Mouse (Mus musculus) urinary bladder, adult 18-20 months (tissue): ENCODE measurements around the gene Acot7.

ENCODE experiments used
- DNase-seq, 2 experiments: peaks; one replicate each; pipeline ENCODE4 v3.0.0; 2022; ENCODE audit warnings: low spot score in 2 of 2, mixed read lengths in 2 of 2

Gene Acot7

DNA sequence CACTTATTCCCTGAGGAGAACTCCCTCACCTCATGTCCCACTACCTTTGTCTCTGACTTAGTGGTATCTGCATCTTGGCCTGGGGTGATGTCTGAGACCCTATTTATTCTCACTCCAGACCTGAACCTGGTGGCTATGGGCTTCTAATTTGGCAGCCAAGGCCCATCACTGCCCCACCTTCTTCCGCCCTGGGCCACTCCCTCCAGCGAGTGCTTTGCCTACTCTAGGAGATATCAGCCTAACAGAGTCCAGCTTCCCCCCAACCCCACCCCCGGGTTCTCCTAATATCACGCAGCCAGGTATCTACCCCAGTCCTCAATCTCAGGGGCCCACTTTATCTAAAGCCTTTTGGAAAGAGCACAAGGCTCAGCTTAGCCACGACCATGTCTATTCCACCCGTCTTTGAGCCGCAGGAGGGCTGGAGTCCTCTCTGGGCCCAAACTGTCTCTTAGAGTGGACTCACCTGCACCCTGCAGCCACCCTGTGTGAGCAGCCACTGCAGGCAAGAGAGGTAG, 26.4 kb upstream of the Acot7 start:
- no peak for DNase-seq

DNA sequence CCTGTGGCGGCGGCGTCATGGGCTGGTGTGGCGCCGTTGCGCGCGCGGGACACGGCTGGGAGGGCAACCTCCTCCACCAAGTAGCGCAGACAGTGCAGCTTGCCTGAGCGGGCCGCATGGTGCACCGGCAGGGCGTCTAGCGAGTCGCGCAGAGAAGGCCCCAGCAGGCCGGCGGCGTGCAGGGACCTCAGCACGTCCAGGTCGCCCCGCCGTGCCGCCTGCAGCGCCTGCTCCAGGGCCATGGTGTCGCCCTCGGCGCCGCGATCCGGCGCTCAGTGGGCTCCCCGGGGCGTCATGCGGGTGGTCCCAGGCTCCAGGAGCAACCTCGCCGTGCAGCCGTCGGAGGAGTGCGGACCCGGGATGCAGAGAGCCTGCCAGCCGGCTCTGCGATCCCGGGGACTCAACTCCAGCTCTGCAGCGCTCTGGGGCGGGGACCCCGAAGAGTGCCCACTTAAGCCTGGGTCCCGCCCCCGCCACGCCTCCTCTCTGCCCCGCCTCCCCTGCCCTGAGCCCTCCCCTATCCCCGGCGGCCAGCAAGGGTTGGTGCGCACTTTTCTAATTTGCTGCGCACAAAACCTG, 25.9 kb upstream of the Acot7 start, which contains the start of gene Espn:
TSS of gene Espn (minus strand) at position 406 of the 579 bp plus-strand sequence.
- DNase-seq, result peak; percentile 59 to 62

DNA sequence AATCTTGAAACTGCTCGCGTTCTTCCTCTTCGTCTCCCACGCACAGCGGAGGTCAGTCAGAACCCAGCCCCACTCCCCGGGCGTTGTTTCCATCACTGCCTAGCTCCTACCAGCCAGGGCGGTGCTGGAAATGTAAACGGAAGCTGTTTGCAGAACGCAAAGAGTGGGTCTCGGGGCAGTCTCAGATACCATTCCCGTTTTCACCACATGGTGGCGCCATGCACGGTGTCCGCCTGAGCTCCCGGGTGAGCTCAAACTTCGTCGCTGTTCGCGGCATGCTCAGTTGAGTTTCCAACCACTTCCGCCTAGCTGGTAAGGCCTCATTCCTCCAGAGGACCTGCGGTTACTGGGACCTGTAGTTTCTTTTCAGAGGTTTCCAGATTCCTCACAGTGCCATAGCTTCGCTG, 24.2 kb upstream of the Acot7 start:
- DNase-seq, result peak; percentile 86 to 87

DNA sequence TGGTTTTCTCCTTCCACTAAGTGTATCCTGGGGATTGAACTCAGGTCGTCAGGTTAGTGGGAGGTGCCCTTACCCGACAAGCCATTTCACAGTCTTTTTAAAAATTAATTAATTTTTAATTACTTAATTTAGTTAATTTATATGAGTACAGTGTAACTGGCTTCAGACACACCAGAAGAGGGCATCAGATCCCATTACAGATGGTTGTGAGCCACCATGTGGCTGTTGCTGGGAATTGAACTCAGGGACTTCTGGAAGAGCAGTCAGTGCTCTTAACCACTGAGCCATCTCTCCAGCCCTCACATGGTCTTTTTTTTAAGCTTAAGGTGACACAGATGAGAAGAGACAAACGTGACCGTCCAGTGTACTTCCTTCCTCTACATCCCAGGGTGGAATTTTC, 22.9 kb upstream of the Acot7 start:
- DNase-seq, result no peak

DNA sequence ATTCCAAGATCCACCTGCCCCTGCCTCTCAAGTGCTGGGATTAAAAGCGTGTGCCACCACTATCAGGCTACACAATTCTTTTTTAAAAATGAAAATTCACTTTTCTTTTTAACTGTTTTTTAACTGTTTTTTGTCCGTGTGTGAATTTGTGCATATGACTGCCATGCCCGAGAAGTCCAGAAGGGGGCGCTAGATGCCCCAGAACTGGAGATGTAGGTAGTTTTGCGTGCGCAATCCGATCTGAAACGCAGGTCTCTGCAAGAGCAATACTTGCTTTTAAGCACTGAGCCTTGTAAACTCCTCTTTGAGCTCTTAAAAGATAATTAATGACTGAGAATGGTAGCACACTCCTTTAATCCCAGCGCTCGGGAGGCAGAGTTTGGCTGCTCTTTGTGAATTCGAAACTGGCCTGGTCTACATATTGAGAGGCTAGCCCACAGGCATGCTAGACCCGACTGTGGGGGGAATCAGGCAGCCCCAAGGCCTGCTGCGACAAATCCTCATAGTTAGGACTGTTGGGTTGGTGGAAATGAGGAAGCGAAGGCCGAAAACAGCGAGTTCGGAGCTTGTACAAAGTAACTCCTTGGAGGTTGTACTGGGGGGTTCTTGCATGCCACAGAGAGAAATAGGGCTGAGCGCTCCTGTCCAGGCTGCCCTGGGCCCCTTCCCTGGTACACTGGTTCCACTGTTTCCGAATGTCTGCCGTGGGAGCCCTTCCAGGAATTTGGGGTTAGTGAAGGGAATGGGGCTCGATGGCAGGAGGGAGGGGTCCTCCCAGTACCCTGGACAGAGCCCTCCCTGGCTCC, 20.0 kb upstream of the Acot7 start:
- DNase-seq, result peak in 1 of 2 experiments; percentile 47

DNA sequence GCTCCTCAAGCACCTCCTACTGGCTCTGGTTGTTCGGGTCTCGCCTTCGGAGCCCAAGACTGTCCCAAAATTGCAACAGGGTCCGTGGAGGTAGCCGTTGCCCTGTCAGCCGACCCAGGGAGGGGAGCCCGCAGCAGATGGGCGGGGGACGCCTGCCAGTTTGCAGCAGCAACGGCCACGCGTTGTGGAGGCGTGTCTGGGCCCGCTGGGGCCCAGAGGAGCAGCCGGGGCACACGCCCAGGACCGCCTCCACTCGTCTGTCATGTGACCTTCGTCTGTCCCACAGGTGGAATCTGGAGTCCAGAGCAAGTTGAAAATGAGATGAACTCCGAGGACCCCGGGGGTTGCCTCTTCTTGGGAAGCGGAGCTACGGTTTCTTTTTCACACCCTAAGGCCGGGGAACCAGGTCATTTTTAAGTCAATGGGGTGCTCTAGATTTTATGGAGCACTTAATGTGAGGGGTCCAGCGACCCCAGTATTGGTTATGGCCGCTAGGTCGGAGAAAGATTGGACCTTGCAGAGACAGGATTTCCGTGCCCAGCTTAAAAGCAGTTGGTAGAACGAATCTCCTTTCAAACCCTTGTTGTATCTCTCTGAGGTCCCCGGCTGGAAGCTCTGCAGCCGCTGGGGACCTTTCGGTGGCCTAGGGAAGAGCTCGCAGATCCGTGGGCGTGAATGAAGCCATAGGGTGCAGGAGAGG, 19.2 kb upstream of the Acot7 start, which contains the start of gene Hes2:
TSS of gene Hes2 (plus strand) at position 283 of the 700 bp plus-strand sequence.
- DNase-seq, result peak in 1 of 2 experiments; percentile 56

DNA sequence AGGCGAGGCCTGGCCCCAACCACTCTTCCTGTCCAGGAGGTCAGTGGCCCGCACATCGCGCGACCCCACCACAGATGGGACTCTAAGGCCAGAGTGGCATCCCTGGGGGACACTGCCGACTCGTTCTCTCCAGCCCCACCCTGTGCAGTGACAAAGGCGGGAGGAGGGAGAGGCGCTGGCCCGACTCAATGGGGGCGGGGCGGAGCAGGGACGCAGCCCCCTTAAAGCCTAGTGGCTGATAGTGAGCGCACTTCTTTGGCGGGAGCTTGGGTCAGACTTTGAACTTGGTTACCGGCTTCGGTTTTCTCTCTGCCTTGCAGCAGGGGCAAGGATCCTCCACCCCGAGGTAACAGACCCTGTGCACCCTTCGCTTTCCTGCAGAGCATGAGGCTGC, 18.7 kb upstream of the Acot7 start:
- DNase-seq, result no peak

DNA sequence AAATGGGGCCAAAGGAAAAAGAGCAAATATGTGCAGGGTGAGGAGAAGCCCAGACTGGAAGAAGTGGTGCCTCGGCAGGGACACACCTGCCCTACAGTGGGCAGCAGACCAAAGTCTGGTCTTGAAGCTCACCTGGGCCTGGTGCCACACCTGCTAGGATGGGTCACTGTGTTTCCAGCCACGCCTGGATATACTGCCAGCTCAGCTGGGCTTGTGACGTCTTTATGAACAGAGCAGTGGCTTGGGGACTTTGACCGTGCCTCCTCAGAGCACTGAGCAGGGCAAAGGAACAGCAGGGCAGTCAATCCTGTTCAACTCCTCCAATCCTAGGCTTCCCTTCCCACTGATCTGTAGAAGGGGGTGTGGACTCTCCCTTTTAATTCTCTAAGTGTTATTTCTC, 17.2 kb upstream of the Acot7 start:
- DNase-seq, result peak in 1 of 2 experiments; percentile 48

DNA sequence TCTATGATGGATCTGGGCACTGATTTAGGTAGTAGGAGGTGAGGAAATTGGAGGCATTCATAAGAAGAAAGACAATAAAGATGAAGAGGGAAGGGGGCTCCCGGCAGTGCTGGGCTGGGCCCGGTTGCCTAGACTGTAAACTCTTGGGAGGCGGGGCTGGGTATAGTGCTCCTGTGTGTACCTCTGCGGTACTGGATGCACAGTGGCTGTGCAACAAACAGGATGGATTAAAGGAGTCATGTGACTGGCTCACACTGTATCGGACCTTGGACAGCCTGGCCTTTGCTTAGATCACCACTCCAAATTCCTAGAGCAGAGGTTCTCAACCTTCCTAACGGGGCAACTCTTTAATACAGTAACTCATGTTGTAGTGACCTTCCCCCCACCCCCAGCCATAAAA, 16.3 kb upstream of the Acot7 start:
- no peak for DNase-seq

DNA sequence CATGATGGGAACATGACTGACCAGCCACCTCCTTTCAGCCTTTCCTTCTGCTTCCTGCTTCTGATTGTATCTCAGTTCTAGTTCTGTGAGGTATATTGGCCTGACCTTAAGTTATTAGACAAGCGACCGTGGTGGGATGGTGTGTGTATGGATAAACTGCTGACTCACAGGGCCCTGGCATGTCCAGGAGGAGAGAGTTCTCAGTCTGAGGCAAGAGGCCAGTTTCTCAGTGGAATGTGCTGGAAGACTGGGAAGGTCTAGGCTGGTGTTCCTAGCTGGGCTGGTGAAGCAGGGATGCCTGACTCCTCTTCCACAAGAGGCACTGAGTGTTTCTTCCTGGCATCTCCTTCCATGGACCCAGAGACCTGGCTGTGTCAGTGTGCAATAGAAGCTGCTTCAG, 15.2 kb upstream of the Acot7 start:
- no peak for DNase-seq

DNA sequence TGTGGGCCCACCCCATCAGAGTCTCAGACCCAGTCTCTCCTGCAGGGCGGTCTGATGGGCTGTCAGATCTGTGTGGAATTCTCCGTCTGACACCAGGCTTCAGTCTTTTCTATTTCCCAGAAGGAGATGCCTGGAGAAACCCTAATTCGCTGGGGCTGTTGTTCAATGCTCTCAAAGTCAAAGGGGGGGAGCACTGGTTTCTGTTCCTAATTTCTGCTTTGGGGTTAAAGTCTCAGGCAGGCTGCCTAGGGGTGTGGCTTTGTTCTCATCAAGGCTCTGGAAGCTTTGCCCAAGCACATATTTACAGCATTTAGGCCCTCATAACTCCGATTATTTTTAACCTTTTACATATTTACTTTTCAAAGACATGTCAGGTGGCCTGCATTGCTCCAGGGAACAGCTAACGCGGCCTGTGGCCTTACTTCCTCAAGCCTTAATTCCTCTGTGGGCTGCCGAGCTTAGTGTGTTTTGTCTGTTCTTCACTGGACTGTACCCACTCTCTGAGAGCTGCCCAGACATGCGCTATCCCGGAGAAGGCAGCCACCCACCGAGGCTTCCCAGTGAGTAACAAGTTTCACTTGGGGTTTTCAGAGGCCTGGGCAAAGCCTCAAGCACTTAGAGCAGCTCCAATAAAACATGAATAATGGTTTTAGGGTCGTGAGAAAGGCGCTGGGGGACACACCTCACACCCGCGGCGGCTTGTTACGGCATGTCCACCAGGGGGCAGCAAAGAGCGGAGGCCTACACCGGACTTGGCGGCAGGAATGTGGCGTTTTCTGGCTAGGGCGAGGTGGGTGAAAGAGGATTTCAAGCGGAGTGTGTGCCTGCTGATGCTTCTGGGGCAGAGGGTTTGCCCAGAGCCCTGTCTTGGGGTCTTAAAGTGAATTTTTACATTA, 12.7 kb upstream of the Acot7 start:
- DNase-seq, result peak; percentile 72 to 82

DNA sequence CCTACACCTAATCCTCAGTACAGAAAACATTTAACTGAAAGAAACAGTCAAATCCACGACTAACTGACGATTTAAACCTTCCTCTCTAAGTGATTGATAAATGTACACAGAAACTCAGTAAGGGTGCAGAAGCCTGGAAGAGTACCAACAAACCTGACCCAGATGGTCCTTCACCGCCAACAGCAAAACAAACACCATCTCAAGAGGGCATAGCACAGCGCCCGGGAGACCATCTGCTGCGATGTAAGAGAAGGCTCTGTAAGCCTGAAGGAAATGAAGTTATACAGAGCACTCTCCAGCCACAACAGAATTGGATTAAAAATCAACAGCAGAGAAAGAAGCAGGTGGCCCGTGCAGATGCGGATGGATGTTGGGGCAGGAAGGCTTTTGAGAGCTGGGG, 9.9 kb upstream of the Acot7 start:
- DNase-seq, result no peak

DNA sequence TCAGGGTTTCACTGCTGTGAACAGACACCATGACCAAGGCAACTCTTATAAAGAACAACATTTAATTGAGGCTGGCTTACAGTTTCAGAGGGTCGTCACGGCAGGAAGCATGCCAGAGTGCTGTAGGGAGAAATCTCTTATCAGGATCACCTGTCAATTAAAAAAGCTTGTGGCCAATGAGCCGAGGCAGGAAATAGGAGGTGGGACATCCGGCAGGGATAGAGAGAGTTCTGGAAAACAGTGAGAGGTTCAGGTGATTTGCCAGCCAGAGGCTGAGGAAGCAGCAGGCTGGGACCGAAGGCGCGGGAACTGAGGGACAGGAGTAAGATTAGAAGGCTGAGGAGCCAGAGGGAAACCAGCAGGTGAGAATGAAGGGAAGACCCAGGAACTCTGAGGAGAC, 8.8 kb upstream of the Acot7 start:
- no peak for DNase-seq

DNA sequence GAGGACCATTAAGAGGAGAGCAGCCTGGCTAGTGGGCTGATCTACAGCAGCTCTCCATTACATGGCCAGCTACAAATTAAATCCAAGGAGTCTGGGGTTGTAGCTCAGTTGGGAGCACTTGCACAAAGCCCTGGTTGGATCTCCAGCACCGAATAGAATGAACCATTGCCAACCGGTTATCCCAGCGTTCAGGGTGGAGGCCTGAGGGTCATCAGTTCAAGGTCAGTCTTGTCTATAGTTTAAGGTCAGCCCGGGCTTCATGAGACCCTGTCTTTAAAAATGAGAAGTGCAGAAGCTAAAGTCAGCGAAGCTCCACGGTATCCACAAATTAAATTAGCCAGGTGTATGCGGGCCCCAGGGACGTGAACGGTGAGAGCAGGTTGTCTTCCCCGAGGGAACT, 7.6 kb upstream of the Acot7 start:
- DNase-seq, result no peak

DNA sequence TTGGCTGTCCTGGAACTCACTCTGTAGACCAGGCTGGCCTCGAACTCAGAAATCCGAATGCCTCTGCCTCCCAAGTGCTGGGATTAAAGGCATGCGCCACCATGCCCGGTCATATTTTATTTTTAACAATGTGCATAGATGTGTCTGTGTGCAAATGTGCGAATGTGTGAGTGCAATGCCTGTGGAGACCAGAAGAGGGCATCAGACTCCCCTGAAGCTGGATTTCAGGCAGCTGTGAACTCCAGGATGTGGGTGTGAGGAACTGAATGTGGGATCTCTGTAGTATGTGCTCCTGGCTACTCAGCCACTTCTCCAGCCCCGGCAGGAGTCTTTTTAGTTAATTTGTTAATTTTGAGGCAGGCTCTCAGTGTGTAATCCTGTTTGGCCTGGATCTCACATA, 6.4 kb upstream of the Acot7 start:
- DNase-seq, result no peak

DNA sequence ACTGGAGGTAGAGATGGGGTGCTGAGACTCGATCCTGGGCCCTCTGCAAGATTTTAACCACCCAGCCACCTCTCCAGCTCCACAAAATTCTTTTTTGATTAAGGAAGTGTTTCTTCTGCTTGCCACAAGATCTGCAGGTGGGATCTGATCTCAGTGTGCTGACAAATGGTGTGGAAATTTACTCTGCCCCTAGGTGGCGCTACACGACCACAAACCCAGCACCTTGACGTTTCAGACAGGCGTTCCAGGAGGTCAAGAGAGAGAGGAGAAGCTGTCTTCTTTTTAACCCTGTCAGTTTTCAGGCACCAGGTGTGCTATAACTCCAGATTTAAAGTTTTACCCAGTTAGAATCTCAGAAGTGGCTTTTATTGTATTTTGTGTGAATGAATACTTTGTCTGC, 4.9 kb upstream of the Acot7 start:
- peak in 1 of 2 experiments; percentile 67 for DNase-seq

DNA sequence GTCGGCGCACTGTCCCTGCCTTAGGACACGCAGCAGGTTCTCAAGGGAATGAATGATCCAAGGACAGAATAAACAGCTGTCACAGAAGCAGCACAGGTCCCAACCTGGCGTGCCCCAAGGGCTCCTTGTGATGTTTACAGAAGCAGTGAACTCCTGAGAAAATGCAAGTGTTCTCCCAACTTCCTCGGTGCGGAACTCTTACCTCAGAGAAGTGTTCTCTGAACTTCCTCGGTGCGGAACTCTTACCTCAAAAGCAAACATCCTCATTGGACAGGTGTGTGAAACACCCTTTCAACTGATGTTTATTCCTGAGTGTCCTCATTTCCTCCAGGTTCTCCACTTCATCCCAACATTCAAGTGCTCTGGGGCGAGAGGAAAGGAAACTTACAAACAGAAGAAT, 4.0 kb upstream of the Acot7 start:
- no peak for DNase-seq

DNA sequence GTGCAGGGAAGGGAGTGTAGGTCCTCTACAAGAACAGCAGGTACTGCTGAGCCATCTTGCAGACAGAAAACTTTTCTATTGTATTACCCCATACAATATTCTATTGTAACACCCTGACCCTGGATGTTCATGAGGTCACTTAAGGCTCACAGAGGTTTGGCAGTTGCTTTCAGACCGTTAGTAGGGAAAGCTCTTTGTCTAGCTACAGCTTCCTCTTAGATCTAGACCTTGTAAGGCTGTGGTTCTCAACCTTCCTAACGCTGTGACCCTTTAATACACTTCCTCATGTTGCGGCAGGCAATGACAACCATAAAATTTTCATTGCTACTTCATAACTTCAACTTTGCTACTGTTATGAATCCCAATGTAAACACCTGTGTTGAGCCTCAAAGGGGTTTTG, 1.3 kb upstream of the Acot7 start:
- DNase-seq, result no peak

DNA sequence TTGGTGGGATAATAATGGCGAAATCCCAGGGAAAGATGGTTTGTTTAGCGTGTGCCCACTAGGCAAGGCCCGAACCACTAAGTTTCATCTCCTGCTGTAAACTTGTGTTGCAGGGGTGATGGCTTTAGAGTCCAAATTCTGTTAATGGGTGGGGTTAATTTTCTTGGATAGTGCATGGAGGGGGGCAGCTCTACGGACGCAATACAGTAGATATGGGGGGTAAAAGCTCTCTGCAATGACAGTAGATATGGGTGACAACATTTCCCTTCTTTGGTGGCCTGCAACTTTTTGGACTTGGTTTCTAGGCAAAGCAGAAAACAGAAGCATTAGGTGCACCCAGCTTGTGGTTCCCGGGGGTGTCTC, 779 bp upstream of the Acot7 start:
- DNase-seq, result no peak

DNA sequence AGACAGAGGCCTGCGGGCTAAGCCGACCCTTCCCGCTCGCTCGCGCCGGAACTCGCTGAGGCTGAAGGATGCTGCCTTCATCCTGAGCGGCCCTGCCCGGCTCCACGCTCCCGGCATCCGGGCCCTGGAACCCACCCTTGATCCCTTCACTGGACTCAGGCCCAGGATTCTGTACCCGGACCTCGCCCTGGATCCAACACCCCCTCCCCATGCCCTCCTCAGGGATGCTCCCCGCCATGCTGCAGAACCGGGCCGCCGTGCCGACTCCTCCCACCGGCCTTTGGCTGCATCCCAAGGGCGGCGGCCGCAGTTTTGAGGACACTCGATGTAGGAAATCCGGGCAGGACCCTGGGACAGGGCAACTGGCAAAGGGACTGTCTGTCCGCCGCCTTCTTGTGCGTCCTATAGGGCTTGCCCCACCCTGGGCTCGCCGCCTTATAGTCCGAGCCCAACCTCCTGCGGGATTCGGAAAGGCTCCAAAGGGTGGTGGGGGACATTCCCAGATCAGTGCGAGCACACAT, 470 bp downstream of the Acot7 start:
- DNase-seq, result no peak
